Mouse (Mus musculus): ENCODE measurements around the gene Tubb4b. TPM values are rescaled to one million over a fixed set of nuclear protein-coding genes. Genes with fewer than 3 reads are reported as not detected.

The Tubb4b gene
- polyA plus RNA-seq, 2 experiments, result 561 to 676 TPM

DNA sequence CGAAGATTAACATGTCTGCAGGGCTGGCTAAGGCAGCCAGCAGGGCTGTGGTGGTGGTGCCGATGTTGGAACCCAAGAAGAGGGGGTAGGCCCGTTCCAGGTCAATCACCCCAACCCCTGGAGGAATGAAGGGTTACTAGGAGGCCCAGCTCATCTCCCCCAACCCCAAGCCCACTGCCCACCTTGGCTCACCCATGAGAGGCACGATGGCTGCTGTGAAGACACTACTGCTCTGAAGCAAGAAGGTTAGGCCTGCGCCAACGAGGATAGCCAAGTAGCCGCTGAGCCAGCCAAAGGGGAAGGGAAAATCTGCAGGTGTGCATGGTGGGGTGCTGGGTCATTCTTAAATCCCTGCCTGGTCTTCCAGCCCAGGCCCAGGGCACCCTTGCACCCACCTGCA lies 6.1 kb upstream of the Tubb4b start:
- H3K27me3 ChIP-seq (ENCODE audit: control insufficient read depth, insufficient read depth, low read length), result no peaks in the 10 kb centered on the region
- no peak overlapping the region for H3K27ac ChIP-seq
- ATAC-seq (ENCODE audit: insufficient read depth) (no peak), DNase-seq (ENCODE audit: low read depth in 3 of 3, low spot score in 3 of 3) (no peak)
- no peak overlapping the region for H3K4me2 ChIP-seq (ENCODE audit: low read depth)
- H3K9ac ChIP-seq (replicated peaks), result no peak overlapping the region
- 72% methylated on average over 7 of the region's 7 CpGs for WGBS (ENCODE audit: insufficient replicate concordance)
- no peaks in the 10 kb centered on the region for H3K9me3 ChIP-seq (ENCODE audit: control insufficient read depth, low read length)
- H3K4me3 ChIP-seq (ENCODE audit: insufficient read depth in 1 of 2, low read depth in 2 of 2, low read length in 2 of 2), result no peak overlapping the region
- peaks cover 4 to 7% of the 10 kb centered on the region in 2 experiments for H3K4me1 ChIP-seq (replicated peaks; ENCODE audit: control insufficient read depth in 2 of 2, insufficient read depth in 2 of 2, low read length in 1 of 2)
- TF ChIP-seq CTCF (IDR thresholded peaks at IDR 0.05; ENCODE audit: low read depth) (no peak), EP300 (IDR thresholded peaks at IDR 0.05; ENCODE audit: low read depth) (no peak)
- H3K36me3 ChIP-seq (replicated peaks; ENCODE audit: control insufficient read depth, insufficient read depth, low read depth), result no peaks in the 10 kb centered on the region

DNA sequence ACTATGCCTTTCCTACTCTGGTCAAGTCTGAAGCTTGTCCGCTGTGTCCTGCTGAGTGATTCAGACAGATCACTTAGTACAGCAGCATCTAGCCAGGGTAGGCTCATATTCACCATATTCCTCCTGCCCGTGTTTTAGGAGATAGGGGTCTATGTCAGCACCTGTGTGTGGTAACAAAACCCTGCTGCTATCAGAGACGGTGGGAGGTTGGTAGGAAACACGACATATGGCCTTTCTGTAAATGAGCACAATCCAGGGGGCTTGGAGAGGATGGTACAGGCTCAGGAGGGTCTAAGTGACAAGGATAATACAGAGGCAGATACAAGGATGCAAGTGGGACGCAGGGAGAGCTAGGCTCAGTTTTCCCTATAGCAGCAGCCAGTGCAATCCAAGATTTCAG lies 5.1 kb upstream of the Tubb4b start:
- DNase-seq (ENCODE audit: low read depth in 3 of 3, low spot score in 3 of 3), result no peak
- Histone ChIP-seq H3K4me2 (ENCODE audit: low read depth) (no peak overlapping the region), H3K27me3 (ENCODE audit: control insufficient read depth, insufficient read depth, low read length) (no peaks in the 10 kb centered on the region), H3K36me3 (replicated peaks; ENCODE audit: control insufficient read depth, insufficient read depth, low read depth) (no peaks in the 10 kb centered on the region), H3K4me1 (replicated peaks; ENCODE audit: control insufficient read depth in 2 of 2, insufficient read depth in 2 of 2, low read length in 1 of 2) (peaks cover 5 to 9% of the 10 kb centered on the region in 2 experiments), H3K4me3 (ENCODE audit: insufficient read depth in 1 of 2, low read depth in 2 of 2, low read length in 2 of 2) (no peak overlapping the region), H3K9ac (replicated peaks) (no peak overlapping the region), H3K9me3 (ENCODE audit: control insufficient read depth, low read length) (no peaks in the 10 kb centered on the region), H3K27ac (no peak overlapping the region)
- TF ChIP-seq CTCF (IDR thresholded peaks at IDR 0.05; ENCODE audit: low read depth) (no peak), EP300 (IDR thresholded peaks at IDR 0.05; ENCODE audit: low read depth) (no peak)
- 65% methylated on average over 5 of the region's 5 CpGs for WGBS (ENCODE audit: insufficient replicate concordance)
- no peak for ATAC-seq (ENCODE audit: insufficient read depth)

DNA sequence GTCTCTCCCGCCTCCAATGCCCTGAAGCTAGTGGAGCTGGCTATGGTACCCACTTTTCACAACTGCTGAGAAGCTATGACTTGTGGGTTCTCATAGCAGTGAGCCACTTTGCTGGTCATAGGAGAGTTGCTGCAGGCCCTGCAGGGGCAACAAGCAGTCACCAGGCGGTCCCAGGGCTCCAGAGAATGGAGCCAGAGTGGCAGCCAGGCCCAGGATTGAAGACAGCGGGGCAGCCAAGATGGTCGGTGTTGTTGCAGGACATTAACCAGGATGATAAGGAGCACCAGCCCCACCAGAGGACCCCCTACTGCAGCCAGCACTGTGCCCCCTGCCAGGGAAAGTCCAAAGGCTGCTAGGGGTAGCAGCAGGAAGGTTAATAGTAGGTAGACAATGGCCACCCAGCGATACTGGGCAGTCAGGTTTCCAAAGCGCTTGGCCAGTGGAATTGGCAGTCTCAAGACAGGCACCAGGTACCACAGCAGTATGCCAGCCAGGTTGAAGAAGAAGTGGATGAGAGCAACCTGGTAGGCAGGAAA lies 4.6 kb upstream of the Tubb4b start:
- H3K27ac ChIP-seq, result no peak overlapping the region
- no peak for TF ChIP-seq CTCF (IDR thresholded peaks at IDR 0.05; ENCODE audit: low read depth)
- TF ChIP-seq EP300 (IDR thresholded peaks at IDR 0.05; ENCODE audit: low read depth), result no peak
- no peaks in the 10 kb centered on the region for H3K27me3 ChIP-seq (ENCODE audit: control insufficient read depth, insufficient read depth, low read length)
- 66% methylated on average over 6 of the region's 6 CpGs for WGBS (ENCODE audit: insufficient replicate concordance)
- no peak overlapping the region for H3K4me3 ChIP-seq (ENCODE audit: insufficient read depth in 1 of 2, low read depth in 2 of 2, low read length in 2 of 2)
- ATAC-seq (ENCODE audit: insufficient read depth) (no peak), DNase-seq (ENCODE audit: low read depth in 3 of 3, low spot score in 3 of 3) (no peak)
- H3K36me3 ChIP-seq (replicated peaks; ENCODE audit: control insufficient read depth, insufficient read depth, low read depth), result no peaks in the 10 kb centered on the region
- H3K4me2 ChIP-seq (ENCODE audit: low read depth), result peak overlapping the region; percentile 52
- peak overlapping the region; percentile 25; the same call in 1 of the 2 replicates for H3K9ac ChIP-seq (replicated peaks)
- H3K4me1 ChIP-seq (replicated peaks; ENCODE audit: control insufficient read depth in 2 of 2, insufficient read depth in 2 of 2, low read length in 1 of 2), result peaks cover 5 to 9% of the 10 kb centered on the region in 2 experiments
- H3K9me3 ChIP-seq (ENCODE audit: control insufficient read depth, low read length), result no peaks in the 10 kb centered on the region

DNA sequence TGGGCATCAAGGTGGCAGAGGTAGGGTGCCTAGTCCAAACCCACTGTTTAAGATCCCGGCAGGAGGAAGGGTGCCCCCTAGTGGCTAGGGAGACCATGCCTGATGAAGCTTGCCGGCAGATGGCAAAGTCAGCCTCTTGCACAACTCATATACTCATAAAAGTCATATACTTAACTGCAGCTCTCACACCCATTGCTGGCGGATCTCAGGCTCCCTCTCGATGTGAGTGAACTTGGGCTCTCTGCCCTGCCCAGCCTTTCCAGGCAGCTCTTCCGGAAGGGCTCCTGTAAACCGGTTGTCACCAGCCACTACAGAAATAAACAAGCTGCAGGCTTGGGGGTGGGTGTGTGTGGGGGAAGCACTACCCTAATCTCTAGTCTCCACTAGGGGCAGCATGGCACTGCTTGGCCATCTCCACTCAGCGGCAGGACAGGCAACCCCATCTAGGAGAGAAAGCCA lies 4.0 kb upstream of the Tubb4b start:
- ATAC-seq (ENCODE audit: insufficient read depth) (no peak), DNase-seq (ENCODE audit: low read depth in 3 of 3, low spot score in 3 of 3) (peak; percentile 73 to 81 (median 75))
- Histone ChIP-seq H3K36me3 (replicated peaks; ENCODE audit: control insufficient read depth, insufficient read depth, low read depth) (peaks cover 5% of the 10 kb centered on the region), H3K27ac (peak overlapping the region; percentile 19), H3K4me3 (ENCODE audit: insufficient read depth in 1 of 2, low read depth in 2 of 2, low read length in 2 of 2) (peak overlapping the region; percentile 29 to 52), H3K27me3 (ENCODE audit: control insufficient read depth, insufficient read depth, low read length) (no peaks in the 10 kb centered on the region), H3K4me1 (replicated peaks; ENCODE audit: control insufficient read depth in 2 of 2, insufficient read depth in 2 of 2, low read length in 1 of 2) (peaks cover 5 to 9% of the 10 kb centered on the region in 2 experiments), H3K9ac (replicated peaks) (peak overlapping the region; percentile 25), H3K9me3 (ENCODE audit: control insufficient read depth, low read length) (no peaks in the 10 kb centered on the region), H3K4me2 (ENCODE audit: low read depth) (peak overlapping the region; percentile 52)
- TF ChIP-seq CTCF (IDR thresholded peaks at IDR 0.05; ENCODE audit: low read depth) (peak; percentile 90), EP300 (IDR thresholded peaks at IDR 0.05; ENCODE audit: low read depth) (peak; percentile 36; the same call in 1 of the 2 replicates)
- under 1% methylated on average over 7 of the region's 7 CpGs for WGBS (ENCODE audit: insufficient replicate concordance)

DNA sequence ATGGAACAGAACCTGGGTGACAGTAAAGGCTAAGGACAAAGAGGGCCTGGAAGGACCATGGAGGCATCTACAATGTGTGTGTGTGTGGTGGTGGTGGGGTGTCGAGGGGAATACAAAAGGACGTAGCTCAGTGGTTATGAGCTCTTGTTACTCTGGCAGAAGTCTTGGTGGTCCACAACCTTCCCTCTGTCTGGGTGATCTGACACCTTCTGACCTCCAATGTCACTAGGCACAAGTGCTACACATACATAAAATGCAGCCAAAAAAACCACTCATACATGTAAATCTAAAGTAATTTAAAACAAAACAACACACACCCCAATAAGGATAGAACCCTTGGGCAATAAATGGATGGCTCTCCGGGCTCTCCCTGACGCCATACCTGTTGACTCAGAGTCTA lies 2.9 kb upstream of the Tubb4b start:
- Histone ChIP-seq H3K27ac (no peak overlapping the region), H3K4me3 (ENCODE audit: insufficient read depth in 1 of 2, low read depth in 2 of 2, low read length in 2 of 2) (no peak overlapping the region), H3K36me3 (replicated peaks; ENCODE audit: control insufficient read depth, insufficient read depth, low read depth) (peaks cover 14% of the 10 kb centered on the region), H3K9ac (replicated peaks) (no peak overlapping the region), H3K4me1 (replicated peaks; ENCODE audit: control insufficient read depth in 2 of 2, insufficient read depth in 2 of 2, low read length in 1 of 2) (peaks cover 5 to 13% of the 10 kb centered on the region in 2 experiments), H3K27me3 (ENCODE audit: control insufficient read depth, insufficient read depth, low read length) (no peaks in the 10 kb centered on the region), H3K4me2 (ENCODE audit: low read depth) (no peak overlapping the region), H3K9me3 (ENCODE audit: control insufficient read depth, low read length) (no peaks in the 10 kb centered on the region)
- 84% methylated on average over 4 of the region's 4 CpGs for WGBS (ENCODE audit: insufficient replicate concordance)
- no peak for TF ChIP-seq CTCF (IDR thresholded peaks at IDR 0.05; ENCODE audit: low read depth)
- TF ChIP-seq EP300 (IDR thresholded peaks at IDR 0.05; ENCODE audit: low read depth), result no peak
- ATAC-seq (ENCODE audit: insufficient read depth), result no peak
- DNase-seq (ENCODE audit: low read depth in 3 of 3, low spot score in 3 of 3), result no peak
